Mouse (Mus musculus) thymus, postnatal 36 days (tissue): ENCODE measurements at regions not wholly inside any gene's neighbourhood (a gene's known extent, or its start where the extent isn't known, plus 50 kb on each side); places are given as distances from the start of the nearest gene placed in this dataset.
"Not testable (repeated sequence)": the region's sequence is repeated elsewhere in the genome, so short reads cannot be mapped to it uniquely, and the experiment has no call there.

Source experiments
- DNase-seq, 2 experiments: peaks; one replicate each; pipeline ENCODE4 v3.0.0; 2022; ENCODE audit warnings: mixed read lengths in 2 of 2

DNA sequence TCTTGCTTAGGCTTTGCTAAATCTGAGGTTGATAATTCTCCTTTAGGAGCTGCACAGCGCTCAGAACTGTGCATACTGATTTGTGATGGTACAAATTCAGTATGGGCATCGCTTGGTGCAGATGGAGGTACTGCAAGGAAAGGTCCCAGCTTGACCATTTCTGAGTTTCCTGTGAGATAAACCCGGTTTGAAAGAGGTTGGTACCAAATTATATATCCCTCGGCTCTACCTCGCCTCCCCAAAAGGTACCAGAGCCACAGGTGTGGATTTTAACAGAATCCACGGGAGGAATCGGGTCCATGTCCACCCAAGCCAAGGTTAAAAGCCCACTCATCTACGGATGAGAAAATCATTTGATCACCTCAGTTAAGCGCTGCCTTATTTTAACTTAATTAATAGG, 172.5 kb upstream of the Zfp808 start:
- not testable (repeated sequence) for DNase-seq

DNA sequence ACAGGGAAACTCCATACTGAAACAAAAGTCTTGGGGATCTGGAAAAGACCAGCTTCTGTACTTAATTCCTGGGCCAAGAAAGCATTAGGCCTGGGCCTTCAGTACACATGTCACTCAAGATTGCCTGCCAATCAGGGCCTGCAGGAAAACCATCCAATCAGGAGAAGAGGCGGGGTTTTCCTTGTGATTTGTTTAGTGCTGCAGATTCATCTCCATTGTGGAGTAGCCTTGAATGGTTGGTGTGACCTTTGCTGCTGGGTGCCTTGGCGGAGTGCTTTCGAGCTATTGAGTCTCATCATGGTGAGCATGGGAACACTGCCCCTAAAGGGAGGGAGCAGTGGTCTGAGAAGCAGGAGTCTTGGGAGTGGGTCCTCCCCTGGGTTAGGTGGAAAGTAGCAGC, 150.8 kb upstream of the Zfp808 start:
- DNase-seq, result not testable (repeated sequence)

DNA sequence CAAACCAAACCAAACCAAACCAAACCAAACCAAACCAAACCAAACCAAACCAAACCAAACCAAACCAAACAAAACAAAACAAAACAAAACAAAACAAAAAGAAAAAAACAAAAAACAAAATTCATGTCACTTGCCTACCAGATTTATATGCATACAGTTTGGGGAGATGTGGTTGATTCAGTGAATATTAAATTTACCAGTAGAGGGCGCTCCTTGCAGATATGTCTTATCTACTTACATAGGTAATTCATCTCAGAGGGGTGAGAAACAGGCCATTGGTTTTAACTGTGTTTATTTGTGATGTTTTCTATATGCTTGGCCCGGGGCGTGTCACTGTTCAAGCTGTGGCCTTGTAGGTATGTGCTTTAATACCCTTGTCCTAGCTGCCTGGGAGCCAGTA, 133.2 kb upstream of the Zfp808 start:
- not testable (repeated sequence) for DNase-seq

DNA sequence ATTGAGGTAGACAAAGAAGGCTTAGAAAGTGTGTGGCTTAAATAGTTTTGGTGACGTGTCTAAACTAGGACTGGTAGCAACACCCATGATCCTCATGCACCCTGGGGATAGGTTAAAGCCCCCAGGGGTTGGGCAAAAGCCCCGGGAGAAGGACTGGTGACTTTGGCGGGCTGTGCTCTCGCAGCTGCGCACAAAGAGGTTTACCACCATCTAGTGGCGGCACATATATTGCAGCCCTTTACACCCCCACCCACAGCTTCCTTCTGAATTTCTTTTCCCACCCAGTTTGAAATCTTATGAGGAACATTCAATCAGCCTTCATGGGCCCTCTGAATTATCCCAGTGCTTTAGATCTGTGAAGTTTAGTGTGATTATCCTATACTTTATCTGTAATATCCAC, 130.9 kb upstream of the Zfp808 start:
- DNase-seq, result peak; percentile 14 to 21

DNA sequence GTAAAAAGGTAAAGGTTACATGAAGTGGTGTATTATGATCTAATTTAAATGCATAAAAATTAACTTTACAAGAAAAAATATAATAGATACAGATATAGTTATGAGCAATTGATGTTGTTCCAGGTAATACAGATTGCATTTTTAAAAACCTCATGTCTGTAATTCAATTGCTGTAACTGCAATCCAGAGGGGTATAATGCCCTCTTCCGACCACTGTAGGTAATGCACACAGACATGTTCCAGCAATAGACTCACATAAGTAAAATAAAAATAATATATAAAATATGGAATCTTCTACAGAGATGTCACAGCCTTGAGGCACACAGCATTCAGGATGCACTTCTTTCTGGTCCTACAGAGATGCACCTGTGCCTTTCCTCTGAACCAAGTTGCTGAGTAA, 122.4 kb upstream of the Zfp808 start:
- DNase-seq, result peak in 1 of 2 experiments; percentile 10

DNA sequence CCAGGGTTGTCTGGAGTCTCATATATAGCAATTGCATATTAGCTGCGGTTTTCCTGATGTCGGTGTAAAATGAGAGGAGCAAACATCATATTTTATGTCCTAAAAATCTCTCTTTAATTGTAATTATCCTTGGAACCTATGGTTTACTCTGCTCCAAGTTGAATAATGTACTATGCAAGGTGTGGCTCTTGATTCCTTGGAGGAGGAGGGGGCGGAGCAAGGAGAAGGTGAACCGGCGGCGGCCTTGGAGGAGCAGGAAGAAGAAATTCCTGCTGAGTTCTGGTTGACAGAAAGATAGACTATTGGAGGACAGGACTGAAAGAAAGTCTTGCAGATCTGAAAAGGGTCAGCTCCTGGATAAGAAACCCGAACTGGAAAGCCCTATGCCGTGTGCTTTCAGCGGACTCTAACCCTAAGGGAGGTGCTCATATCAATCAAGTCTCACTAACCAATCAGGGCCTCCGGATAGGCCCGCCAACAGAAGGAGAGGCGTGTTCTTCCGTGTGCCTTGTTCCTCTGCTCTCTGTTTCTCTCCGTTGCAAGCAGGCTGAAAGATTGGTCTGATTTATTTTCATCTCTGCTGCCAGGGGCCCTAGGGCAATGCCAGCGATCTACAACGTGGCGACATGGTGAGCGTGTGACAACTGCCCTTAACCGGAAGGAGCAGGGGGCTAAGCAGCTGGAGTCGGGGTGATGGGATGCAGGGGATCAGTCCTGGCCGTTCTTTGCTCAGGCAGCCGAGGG, 114.1 kb upstream of the Zfp808 start:
- peak; percentile 22 to 34 for DNase-seq

DNA sequence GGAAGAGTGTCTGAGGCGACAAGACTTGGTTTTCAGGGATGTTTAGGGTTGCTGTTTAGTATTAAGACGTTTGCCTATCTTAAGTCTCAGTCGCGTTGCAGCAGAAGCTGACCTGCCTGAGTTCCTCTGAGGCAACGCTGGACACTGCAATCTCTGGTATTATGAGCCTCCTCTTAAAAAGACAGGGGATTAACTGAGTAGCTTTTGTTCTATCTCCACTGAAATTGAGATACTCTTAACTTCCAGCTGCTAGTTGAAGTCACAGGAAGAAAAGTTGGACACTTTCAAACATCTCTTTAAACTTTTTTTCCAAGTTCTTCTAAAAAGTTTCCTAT, 113.6 kb upstream of the Zfp808 start:
- not testable (repeated sequence) for DNase-seq

DNA sequence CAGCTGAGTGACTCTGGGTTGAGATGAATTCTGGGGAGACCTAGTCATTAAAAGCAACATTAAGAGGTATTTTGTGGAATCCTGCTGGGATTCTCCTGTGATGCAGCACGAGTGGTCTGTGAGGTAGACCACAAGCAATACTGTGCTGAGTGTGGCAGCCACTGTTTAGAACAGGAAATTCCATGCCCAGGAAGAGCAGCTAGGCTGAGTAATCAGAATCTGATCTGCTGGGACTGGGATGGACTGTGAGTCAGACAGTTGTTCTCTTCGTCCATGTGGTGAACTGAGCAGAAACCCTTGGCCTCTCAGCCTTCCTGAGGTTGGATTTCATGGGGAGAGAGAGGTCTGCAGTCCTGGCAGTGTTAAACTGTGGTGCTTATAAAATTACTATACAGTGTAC, 92.0 kb upstream of the Zfp808 start:
- not testable (repeated sequence) for DNase-seq

DNA sequence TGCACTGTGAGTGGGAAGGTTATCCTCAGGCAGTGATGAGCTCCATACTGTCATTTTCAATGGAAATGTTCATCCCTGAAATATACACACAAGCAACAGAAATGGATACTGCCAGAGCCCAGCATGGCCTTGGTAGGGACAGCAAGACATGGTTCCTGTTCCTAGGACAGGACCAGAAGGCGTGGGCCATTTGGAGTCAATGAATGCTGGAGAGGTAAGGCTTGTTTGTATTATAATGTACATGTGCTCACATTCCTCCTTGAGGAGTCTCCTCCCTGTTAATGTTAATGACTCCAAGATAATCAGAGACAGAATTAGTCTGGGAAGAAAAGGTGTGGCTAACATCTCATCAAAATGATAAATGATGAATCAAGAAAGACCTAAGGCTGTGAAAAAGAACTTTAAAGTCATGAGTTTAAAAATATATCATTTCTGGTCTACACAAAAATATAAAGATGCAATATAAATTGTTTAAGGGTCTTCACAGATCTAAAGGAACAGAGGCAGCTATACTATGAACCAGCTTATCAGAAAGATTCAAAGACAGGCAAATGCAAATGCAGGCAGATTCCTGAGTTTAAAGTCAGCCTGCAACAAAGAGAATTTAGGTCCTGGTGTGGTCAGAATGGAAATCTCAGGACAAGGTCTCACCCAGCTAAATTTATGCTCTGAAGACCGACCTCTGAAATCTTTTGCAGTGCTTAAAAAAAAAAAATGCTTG, 51.6 kb upstream of the Zfp808 start:
- DNase-seq, result not testable (repeated sequence)

DNA sequence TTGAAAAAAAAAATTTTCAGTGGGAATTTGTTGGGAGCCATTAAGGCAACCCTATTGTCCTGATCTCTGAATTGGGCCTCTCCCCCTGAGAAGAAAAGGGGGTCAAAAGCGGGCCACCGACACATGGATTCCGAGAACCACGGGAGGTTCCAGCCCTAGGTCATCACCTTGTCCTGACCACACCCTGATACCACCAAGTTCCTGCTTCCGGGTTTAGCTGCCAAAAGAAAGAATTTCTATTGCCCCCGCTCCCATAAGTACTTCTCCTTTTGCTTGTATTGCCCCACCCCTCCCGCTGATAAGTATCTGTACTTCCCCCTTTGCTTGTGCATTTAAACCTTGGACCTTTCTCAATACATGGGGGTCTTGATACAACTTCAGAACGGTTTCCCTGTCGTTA, 50.8 kb upstream of the Zfp808 start:
- not testable (repeated sequence) for DNase-seq
